Mouse (Mus musculus) mature B cell (primary cell): ENCODE data around the gene Desi1.

ENCODE experiments used
- in situ Hi-C: fragments of 300-500 bp; cut with MboI; formaldehyde crosslinking; loops from 2 replicates; pipeline ENCODE4 v1.14.3; 2019

The Desi1 gene

DNA sequence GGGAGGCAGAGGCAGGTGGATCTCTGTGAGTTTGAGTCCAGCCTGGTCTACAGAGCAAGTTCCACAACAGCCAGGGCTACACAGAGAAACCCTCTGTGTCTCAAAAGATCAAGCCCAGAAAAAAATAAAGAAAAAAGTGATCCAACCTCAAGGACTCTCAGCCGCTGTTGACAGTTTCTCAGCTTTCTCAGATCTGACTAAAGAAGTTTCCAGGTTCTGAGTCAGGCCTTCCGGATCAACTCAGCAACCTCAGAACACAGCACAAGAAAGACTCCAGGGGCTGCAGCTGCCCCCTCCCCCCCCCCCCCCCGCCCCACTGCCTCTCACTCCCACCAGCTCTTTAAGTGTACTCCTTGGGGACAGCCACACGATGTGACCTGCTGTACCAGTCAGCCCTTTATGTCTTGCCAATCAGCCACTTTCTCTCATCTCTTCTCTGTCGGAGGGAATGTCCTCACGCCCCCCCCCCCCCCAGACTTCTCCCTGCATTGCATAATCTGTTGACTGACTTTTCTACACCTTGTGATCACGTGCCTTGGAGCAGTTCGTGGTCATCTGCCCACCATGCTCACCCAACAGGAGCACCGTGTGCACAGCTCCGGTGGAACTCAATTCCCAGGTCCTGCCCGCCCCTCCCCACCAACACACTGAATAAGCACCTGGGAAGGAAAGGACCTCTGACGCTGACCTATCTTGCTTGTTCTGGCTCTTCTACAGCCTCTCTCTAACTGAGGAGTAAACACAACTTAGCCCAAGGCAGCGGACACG, 67.4 kb downstream of the Desi1 start:
- in situ Hi-C loops, result no loop called here

DNA sequence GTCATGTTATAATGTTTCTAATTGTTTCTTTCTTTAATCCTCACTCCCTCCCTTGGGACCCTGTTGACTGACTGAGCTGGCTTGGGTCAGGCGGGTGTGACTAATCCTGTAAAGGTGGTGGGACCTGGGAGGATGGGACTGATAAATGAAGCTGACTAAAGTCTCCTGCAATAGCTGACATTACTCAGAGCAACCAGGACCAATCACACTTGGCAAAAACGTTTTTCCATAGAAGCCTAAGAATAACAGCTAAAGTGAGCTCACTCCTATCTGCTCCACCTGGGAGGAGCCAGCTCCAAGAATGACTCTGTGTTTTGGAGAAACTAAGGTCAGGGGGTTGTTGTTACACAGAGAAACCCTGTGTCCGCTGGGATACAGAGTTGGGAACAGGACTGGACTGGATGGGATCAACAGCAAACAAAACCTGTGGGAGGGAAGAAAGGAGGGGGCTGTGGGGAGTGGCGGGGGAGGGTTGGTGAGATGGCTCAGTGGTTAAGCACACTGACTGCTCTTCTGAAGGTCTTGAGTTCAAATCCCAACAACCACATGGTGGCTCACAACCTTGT, 68.6 kb downstream of the Desi1 start:
- in situ Hi-C loops, result no loop called here

DNA sequence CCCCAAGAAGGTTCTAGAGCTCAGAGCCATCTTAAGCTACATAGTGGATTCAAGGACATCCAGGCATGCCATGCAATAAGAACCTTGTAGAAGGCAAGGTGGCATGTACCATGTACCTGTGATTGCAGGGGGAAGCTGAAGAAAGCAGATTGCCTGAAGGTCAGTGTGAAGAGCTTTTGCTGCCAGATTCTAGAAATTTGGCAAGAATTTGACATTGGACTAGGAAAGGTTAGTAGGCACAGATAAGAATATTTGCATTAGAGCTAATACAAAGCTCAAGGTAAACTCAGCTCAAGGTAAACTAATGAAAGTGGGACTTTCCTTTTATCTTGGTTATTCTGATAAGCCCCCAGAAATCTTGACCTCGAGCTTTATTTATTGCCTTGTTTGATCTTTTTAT, 69.4 kb downstream of the Desi1 start:
- in situ Hi-C loops, result no loop called here

DNA sequence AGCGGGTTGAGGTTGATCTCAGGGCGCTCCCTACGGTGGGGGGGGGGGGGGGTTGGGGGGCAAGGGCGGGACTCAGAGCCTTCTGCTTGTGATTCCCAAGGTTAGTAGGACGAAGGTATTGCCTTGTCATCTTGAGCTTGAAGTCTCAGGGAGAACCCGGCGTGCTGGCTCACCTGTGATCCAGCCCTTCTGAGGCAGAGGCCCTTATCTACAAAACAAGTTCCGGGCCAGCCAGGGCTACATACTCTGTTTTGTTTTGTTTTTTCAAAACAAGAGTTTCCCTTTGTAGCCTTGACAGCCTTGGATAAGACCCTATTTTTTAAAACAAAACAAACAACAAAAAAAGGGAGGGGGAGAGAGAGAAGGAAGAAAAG, 72.6 kb downstream of the Desi1 start:
- in situ Hi-C loops, result no loop called here

DNA sequence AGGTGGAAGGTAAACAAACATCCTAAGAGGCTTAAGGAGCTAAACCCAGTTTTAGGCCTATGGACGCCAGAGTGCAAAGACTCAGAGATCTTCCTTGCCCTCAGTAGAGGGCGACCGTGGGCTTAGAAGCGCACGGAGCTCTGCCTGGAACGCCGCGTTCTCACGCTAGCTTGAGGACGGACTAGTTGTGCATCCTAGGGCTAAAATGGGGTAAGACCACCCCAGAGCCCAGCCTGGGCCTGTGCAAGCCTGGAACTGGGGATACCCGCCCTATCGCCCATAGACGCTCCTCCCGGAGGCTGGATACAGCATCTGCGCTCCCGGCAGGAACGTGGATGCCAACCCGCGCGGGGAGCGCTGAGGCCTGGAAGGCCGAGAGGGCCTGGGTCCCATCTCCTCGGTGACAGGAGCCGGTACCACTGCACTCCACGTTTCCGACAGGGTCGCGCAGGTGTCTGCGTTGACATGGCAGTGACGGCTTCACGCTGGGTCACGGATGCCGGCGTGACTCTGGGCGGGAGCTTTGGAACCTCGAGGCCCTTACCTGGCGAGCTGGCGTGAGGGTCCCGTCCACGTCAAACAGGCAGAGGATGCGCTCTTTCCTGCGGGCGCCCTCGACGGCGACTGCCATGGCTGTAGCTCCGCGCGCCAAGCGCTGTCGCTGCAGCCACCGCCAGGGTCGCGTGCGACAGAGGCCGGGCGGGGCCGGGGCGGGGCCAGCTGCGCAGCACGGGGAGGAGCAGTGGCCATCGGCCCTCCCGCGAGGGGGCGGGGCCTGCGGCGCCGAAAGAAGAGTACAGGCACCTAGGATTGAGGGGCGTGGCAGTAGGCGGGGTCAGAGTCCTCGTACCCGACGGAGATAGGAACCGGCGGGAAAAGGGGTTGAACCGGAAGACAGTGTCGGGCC, 73.2 kb downstream of the Desi1 start, which contains the start of gene Pmm1:
Gene Pmm1 (minus strand): TSS at position 760 of the 907 bp plus-strand sequence.
- in situ Hi-C loops, result no loop called here

DNA sequence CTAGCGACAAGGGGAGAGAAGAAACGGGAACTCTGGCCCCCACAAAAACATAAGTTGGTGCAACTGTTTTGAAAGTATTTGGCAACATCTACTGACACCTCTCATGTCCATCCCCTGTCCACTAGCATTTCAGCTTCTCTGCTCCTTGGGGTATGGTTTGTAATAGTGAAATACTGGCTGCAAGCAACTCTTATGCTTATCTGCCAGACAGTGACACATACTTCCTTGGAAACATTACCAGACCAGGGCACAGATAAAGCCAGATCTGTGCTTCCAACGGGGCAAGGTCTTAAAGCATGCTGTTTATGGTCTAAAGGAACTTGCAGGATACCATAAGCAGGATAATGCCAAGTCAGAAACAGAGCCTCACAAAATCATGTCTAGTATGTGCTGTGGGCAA, 74.8 kb downstream of the Desi1 start:
- in situ Hi-C loops, result no loop called here

DNA sequence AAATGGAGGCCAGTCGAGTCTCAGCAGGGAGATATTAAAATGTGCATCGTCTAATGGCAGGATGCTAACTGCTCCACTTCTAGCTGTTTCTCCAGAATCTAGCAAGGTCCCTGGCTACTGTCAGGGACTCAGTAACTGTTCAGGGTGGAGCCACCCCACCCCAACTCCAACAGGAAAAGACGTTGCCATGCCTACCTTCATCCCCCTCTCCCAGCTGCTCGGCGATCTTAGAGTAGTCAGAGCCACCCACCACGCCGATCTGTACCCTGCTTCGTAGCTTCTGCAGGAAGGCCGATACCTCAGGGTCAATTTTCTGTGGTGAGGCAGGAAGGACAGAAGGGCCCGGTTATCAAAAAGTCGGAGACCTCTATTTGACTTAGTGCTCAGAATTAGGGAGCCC, 76.1 kb downstream of the Desi1 start:
- in situ Hi-C loops, result no loop called here

DNA sequence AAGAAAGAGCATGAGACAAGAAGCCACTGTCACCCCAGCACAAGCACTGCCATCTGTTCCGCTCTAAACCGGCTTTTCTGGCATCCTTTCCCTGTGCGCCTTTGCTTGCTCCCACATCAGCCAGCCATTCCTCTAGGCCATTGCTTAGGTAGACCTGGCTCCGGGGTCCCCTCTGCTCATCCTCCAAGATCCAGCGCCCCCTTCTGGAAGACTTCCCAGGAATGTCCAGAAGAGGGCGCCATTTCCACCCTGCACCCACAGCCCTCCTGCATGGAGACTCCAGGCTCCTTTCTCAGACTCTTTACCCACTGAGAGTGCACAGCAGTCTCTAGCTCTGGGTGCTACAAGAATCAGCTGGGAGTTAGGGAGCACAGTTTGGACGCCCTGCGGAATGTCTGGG, 77.2 kb downstream of the Desi1 start:
- in situ Hi-C loops, result no loop called here

DNA sequence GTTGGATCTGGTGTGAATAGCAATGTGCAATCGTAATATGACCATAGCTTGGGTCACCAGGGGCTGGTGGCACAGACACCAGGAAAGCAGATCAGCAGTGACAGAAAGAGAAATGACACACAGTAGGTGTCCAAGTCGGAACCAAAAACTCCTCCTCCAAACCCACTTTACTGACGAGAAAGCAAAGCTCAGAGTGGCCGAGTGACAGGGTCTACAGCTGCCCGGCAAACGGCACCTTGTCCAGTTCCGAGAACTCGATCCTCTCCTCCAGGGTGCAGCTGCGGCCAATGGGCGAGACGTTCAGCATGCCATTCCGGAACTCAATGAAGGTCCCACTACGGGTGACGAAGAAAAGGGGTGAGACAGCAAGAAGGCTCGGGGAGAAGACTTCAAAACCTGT, 78.2 kb downstream of the Desi1 start:
- in situ Hi-C loops, result no loop called here

DNA sequence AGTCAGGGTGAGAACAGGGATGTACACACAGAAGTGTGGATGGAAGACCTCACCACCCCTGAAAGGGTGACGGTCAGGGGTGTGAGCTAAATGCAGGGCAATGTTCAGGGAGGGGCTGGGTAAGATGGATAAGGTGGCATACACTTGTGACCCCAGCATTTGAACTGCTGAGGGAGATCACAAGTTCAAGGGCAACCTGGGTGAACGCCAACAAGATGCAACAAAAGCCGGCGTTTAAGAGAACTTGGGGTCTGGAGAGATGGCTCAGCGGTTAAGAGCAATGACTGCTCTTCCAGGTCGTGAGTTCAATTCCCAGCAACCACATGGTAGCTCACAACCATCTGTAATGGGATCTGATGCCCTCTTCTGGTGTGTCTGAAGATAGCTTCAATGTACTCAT, 78.9 kb downstream of the Desi1 start:
- in situ Hi-C loops, result no loop called here

DNA sequence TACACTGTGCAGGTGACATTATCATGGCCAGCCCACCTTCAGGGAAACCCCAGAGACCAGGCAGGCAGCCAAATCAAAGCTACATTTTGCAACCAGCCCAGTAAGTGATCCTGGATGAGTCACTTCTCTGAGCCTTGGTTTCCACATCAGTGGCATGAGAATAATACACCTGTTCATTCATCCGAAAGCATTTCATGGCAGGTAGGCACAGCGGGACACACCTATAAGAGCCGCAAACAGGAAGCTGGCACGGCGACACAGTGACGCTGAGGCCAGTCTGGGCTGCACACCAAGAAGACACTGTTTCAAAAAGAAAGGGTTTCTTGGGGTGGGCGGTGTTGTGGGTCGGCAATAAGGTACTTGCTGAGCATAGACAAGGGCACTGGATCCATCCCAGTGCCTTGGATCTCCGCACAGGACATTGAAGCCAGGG, 79.5 kb downstream of the Desi1 start:
- in situ Hi-C loops, result no loop called here

DNA sequence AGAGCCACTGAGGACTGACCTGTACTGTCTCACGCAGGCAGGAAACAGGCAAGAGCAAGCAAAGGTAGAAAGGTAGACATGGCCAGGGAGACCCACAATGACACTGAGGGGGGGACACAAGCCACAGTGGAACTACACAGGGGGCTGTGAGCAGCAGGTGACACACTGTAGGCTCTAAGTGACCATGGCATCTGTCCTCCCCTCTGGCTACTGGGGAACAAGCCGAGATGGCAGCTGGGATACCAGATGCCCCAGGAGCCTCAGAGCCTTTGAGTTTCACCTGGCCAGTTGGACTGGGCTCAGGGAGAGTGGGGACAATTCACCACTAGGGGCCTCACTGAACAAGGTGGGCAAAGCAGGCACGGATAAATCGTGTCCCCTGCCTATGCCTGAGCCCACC, 81.4 kb downstream of the Desi1 start:
- in situ Hi-C loops, result no loop called here

DNA sequence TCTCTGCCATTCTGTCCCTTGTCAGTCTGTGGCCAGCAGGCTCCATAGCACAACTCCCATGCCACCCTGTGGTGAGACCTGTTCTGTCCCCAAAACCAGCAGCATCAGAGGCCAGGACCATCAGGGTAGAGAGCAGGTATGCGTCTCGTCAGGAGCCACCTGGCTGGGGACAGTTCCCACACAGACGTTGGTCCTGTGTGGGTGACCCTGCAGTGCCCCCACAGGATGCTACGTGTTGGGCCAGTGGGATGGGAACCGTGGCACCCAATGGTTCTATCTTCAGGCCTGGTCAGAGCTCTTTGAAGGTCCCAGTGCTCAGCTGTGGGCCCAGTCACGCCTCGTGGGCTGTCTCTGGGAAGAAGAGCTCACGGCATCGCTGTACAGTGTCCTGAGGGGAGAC, 82.5 kb downstream of the Desi1 start:
- in situ Hi-C loops, result no loop called here

DNA sequence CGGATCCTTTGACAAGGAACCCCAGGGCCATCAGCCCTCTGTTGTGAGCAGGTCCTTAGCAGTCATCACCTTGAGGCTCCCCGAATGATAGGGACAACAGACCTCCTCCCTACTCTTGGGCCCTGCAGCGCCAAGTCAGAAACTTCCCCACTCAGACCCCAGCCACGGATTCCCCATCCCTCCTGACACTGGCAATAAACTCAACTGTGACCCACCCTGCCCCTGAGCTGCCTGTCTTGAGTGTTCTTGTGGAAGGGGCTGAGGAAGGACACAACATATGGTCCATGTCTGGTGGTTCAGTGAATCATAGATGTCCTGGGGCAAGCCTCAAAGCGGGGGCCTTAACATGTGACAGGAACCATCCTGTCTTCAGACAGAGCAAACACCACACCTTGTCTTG, 82.9 kb downstream of the Desi1 start:
- in situ Hi-C loops, result no loop called here

DNA sequence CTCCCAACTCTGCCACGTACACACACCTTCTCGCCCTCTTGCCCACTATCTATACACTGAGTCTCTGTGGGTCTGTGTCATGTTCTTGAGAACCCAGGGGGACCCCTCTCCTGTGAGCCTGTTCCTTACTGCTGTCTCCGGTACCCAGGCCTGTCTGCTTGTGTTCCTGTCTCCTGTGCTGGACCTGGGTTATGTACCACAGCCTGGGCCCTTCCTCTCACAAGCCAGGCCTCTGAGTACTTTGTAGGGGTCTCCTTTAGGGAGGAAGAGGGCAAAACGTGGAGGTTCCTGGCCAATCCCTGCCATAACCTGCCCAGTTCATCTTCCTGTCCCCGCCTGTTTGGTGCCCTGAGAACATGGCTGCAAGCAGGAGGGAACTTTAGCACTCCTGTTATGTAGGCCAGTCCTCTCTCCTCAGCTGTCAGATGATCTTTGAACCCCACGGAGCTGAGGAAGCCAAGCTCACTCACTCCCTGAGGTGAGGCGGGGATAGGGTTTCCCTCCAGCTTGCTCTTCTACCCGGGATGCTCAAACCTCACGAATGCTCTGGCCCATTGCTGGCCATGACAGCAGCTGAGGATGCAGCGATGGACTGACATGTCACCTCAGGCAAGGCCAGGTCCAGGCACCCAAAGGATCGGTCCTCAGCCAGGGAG, 84.1 kb downstream of the Desi1 start:
- in situ Hi-C loops, result no loop called here

DNA sequence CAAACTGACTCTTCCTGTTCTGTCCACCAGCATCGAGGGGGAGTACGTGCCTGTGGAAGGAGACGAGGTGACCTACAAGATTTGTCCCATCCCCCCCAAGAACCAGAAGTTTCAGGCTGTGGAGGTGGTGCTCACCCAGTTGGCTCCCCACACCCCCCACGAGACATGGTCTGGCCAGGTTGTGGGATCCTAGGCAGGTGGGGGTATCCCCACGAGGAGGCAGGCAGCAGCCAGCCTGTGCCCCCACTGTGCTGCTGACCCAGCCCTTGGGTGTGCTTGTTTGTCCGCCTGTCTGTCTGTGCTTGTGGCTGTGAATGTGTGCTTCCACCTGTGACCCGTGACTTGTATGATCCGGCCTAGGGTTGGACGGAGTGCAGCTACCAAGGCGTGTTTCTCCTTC, 84.6 kb downstream of the Desi1 start:
- in situ Hi-C loops, result no loop called here

DNA sequence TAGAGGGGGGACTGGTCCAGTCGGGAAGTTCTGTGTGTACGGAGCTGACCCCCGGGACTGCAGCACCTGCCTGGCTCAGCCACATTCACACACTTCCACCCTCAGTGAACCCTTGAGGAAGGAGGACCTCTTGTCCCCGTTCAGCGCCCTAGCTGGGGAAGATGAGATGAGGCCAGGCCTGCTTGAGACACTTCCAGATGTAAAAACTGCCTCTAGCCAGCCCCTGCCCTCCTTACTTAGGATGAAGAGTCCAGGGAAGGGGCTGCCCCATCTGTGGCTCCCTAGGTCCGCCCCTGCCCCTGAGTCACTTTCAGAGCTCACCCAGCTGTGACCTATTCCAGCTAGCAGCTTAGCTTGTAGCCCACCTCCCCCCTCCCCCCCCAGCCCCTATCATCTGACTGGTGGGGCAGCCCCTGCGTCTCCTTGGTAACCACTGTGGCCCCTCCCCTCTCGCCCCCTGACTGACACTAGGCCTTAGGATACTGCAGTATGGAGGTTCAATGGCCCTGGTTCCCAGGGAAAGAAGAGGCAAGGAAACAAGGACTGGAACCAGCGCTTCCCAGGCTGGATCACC, 90.4 kb downstream of the Desi1 start:
- in situ Hi-C loops, result no loop called here
